Mouse (Mus musculus) layer of hippocampus, adult 2 months (tissue): ENCODE data around the gene Nkain4. TPM values are rescaled to one million over a fixed set of nuclear protein-coding genes. Genes with fewer than 3 reads are reported as not detected.

Experiments used
- DNase-seq, 2 experiments: peaks; one replicate each; pipeline ENCODE4 v3.0.0; 2022; ENCODE audit warnings: low spot score in 2 of 2
- H3K27ac ChIP-seq: fragments of 200-600 bp; 2 replicates; pipeline ENCODE4 v1.8.1; 2022
- H3K4me3 ChIP-seq: fragments of 200-600 bp; 2 replicates; pipeline ENCODE4 v1.8.1; 2022; ENCODE audit warnings: mild to moderate bottlenecking
- CTCF ChIP-seq: fragments of 200-600 bp; conservative IDR thresholded peaks from 2 replicates; pipeline ENCODE4 v1.8.1; 2022; ENCODE audit warnings: antibody characterized with exemption, mild to moderate bottlenecking, moderate library complexity
- long read RNA-seq, 2 experiments: library from polyadenylated mRNA; stranded (forward); transcript quantifications; one replicate each; pipeline ENCODE4 v2.0.0; 2021; ENCODE audit warnings: borderline mapping rate in 2 of 2
- total RNA-seq, 2 experiments: library from RNA; stranded (reverse); gene quantifications; 2 replicates each; pipeline ENCODE4 v1.2.3; 2021

Gene Nkain4
- total RNA-seq: 10 to 100 TPM; 54.3 to 55.1 TPM
- long read RNA-seq, experiment 1, transcript Nkain4-201 (7 exons, 950 nt): major isoform, 19 of 39 reads
- long read RNA-seq, experiment 1, transcript Nkain4-202 (6 exons, 865 nt): minor isoform, 12 of 39 reads
- long read RNA-seq, experiment 1, partial matches to known transcripts: 2 of 39 reads
- long read RNA-seq, experiment 1, other reads (novel, unspliced or antisense): 6 of 39 reads
- long read RNA-seq, experiment 2, transcript Nkain4-202 (6 exons, 865 nt): minor isoform, 11 of 53 reads
- long read RNA-seq, experiment 2, transcript Nkain4-201 (7 exons, 950 nt): major isoform, 32 of 53 reads
- long read RNA-seq, experiment 2, partial matches to known transcripts: 5 of 53 reads
- long read RNA-seq, experiment 2, other reads (novel, unspliced or antisense): 5 of 53 reads

GRCm38 (mm10) chr2:180954061-180955047 is at the start of gene Nkain4:
Nkain4 (minus strand) TSS chr2:180954699.
- H3K27ac ChIP-seq: peak within 1 kb of the TSS; percentile 97
- DNase-seq: peak; percentile 42 to 64
- TF ChIP-seq CTCF: peak; percentile 64
- peak within 1 kb of the TSS; percentile 80 for H3K4me3 ChIP-seq

- peak in 1 of 2 experiments; percentile 39 for DNase-seq
- no peak for TF ChIP-seq CTCF
- H3K4me3 ChIP-seq: no peak overlapping the region
- H3K27ac ChIP-seq: peak overlapping the region; percentile 58
Measured at GRCm38 (mm10) chr2:180996905-180997304, 42.4 kb upstream of the Nkain4 start.

DNA sequence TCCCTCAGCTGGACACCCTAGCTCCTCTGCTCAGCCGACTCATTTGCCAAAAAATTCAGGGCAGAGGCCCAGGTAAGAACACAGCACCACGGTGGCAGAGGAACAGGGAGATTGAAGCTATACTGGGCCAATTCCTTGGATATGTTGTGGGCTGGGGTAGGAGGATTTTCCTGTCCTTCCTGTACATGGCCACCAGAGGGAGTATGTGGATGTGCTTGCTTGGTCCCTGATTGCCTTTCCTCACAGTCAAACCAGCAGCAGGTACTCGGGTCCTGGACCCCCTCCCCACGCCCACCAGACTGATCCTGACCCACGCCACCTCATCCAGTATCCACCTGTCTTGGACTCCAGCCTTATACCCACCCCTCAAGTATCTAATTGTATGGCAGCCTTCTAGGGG is 41.9 kb upstream of the Nkain4 start:
- peak overlapping the region; percentile 58 for H3K27ac ChIP-seq
- DNase-seq: peak; percentile 45 to 58
- no peak overlapping the region for H3K4me3 ChIP-seq
- peak; percentile 89 for TF ChIP-seq CTCF

- H3K27ac ChIP-seq: no peak overlapping the region
Measured at GRCm38 (mm10) chr2:180995457-180995856, 41.0 kb upstream of the Nkain4 start.

GRCm38 (mm10) chr2:180994360-180994759 is 39.9 kb upstream of the Nkain4 start:
- no peak for DNase-seq
- Histone ChIP-seq H3K27ac (no peak overlapping the region), H3K4me3 (no peak overlapping the region)
- no peak for TF ChIP-seq CTCF

More at GRCm38 (mm10) chr2:180995457-180995856, 41.0 kb upstream of the Nkain4 start:
- TF ChIP-seq CTCF: no peak
- no peak overlapping the region for H3K4me3 ChIP-seq
- DNase-seq: no peak

- DNase-seq: no peak
- no peak overlapping the region for H3K27ac ChIP-seq
- no peak for TF ChIP-seq CTCF
- no peak overlapping the region for H3K4me3 ChIP-seq
Measured at GRCm38 (mm10) chr2:180990347-180990746, 35.8 kb upstream of the Nkain4 start.

GRCm38 (mm10) chr2:180988948-180989347 is 34.4 kb upstream of the Nkain4 start:
- no peak overlapping the region for H3K27ac ChIP-seq
- no peak for TF ChIP-seq CTCF
- no peak overlapping the region for H3K4me3 ChIP-seq
- no peak for DNase-seq

DNA sequence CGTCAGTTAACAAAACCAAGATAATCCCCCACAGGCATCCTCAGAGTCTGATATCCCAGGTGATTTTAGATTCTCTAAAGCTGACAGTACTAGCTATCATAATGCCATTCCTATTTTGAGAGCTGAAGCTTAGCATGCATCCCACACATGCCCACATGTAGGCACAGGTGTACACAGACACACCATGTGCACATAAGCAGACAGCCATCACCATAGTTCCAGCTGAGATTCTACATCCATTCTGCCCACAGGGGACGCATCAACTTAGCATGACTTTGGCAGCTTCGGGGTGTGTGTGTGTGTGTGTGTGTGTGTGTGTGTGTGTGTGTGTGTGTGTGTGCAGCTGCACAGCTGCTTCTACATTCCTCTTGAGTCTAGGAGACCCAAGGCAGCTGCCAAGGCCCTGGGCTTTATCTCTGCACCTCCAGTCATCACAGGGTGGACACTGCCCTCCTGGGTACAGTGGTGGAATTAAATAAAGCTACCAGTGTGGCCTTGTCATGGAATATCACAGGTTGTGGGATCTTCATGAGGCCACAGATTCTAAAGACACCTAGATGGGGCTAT is 33.9 kb upstream of the Nkain4 start:
- Histone ChIP-seq H3K4me3 (no peak overlapping the region), H3K27ac (0 out of 2 replicates have a peak overlapping the region, but pooled peaks have one; percentile 32)
- no peak for TF ChIP-seq CTCF
- DNase-seq: no peak

GRCm38 (mm10) chr2:180987432-180988030 is 33.0 kb upstream of the Nkain4 start:
- 0 out of 2 replicates have a peak overlapping the region, but pooled peaks have one; percentile 32 for H3K27ac ChIP-seq
- DNase-seq: no peak

GRCm38 (mm10) chr2:180987001-180987400 is 32.5 kb upstream of the Nkain4 start:
- Histone ChIP-seq H3K27ac (no peak overlapping the region), H3K4me3 (no peak overlapping the region)
- TF ChIP-seq CTCF: no peak
- no peak for DNase-seq

More at GRCm38 (mm10) chr2:180987432-180988030, 33.0 kb upstream of the Nkain4 start:
- no peak overlapping the region for H3K4me3 ChIP-seq
- no peak for TF ChIP-seq CTCF

GRCm38 (mm10) chr2:180986449-180986848 is 31.9 kb upstream of the Nkain4 start, which contains the start of gene Col20a1:
Col20a1 (plus strand) TSS chr2:180986535.
- no peak for TF ChIP-seq CTCF
- no peak for DNase-seq
- no peak within 1 kb of the TSS for H3K27ac ChIP-seq
- no peak within 1 kb of the TSS for H3K4me3 ChIP-seq

DNA sequence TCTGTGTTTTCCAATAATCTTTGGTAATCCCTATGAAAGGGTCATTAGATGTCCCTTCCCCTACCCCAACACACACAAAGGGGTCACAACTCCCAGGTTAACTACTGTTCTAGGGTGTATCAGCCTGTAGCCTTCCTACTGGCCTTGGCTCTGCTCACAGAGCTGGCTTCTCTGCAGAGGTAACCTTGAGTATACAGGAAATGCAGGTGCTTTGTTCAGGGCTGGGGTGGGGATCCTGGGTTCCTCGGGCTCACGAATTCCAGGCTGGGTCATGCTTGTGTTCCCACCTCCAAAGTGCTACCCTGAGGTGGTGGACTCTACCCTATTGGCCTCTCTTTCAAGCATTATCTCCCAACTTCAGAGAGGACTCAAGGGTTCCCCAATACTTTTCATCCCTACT is 31.1 kb upstream of the Nkain4 start:
- TF ChIP-seq CTCF: no peak
- no peak for DNase-seq

More for the DNA sequence above, 31.1 kb upstream of the Nkain4 start:
- no peak overlapping the region for H3K27ac ChIP-seq
- no peak overlapping the region for H3K4me3 ChIP-seq
